Mouse (Mus musculus) midbrain, embryonic 10.5 days (tissue): ENCODE results near the gene Emx2. TPM values are rescaled to one million over a fixed set of nuclear protein-coding genes. Genes with fewer than 3 reads are reported as not detected.

Experiments
- DNase-seq: peaks from one replicate; pipeline ENCODE4 v3.0.0-alpha.2; 2017; ENCODE audit warnings: low spot score
- H3K27ac ChIP-seq: fragments of 300-500 bp; sonication (generic); replicated peaks from 2 replicates; pipeline ENCODE4 v1.5.1; 2016; ENCODE audit warnings: mild to moderate bottlenecking
- H3K27me3 ChIP-seq: fragments of 300-500 bp; sonication (generic); 2 replicates; pipeline ENCODE4 v1.6.1; 2016; ENCODE audit warnings: low read depth, mild to moderate bottlenecking; ENCODE audit not compliant: poor library complexity, severe bottlenecking
- H3K36me3 ChIP-seq: fragments of 300-500 bp; sonication (generic); 2 replicates; pipeline ENCODE4 v1.6.1; 2016; ENCODE audit warnings: mild to moderate bottlenecking, moderate library complexity
- H3K4me1 ChIP-seq: fragments of 300-500 bp; sonication (generic); 2 replicates; pipeline ENCODE4 v1.6.1; 2016
- H3K4me3 ChIP-seq: fragments of 300-500 bp; sonication (generic); 2 replicates; pipeline ENCODE4 v1.5.1; 2016; ENCODE audit warnings: mild to moderate bottlenecking, moderate library complexity
- H3K9me3 ChIP-seq: fragments of 300-500 bp; sonication (generic); replicated peaks from 2 replicates; pipeline ENCODE4 v1.6.1; 2016; ENCODE audit warnings: mild to moderate bottlenecking
- WGBS: fragments of 180-500 bp; shearing (Covaris S2); methylation state at CpG from one replicate; pipeline ENCODE4 v1.1.7; 2016; 5-methylcytosine and 5-hydroxymethylcytosine counted together
- polyA plus RNA-seq: library from polyadenylated mRNA; unstranded; fragments of >200 nt; fragmentation: Nextera tagmentation; extraction: Ambion mirVana; gene quantifications from 2 replicates; pipeline ENCODE4 v1.2.1, GENCODE M21; 2016

Emx2 gene
- polyA plus RNA-seq: 8.7 and 9.2 TPM in 2 replicates

- DNase-seq: peak; percentile 86
- peaks cover 100% of the 10 kb centered on the region for H3K27me3 ChIP-seq
- peak within 1 kb of the TSS; percentile 80 for H3K27ac ChIP-seq
- H3K9me3 ChIP-seq: no peaks in the 10 kb centered on the region
- H3K36me3 ChIP-seq: no peaks in the 10 kb centered on the region
- WGBS: under 1% methylated on average over 57 of the region's 58 CpGs
- H3K4me3 ChIP-seq: peak within 1 kb of the TSS; percentile 63
- H3K4me1 ChIP-seq: peaks cover 47% of the 10 kb centered on the region
These were observed at the start of gene Emx2 for GRCm38 (mm10) chr19:59457951-59458742. Emx2 (plus strand) TSS chr19:59458372.

GRCm38 (mm10) chr19:59414128-59414527 lies 44.0 kb upstream of the Emx2 start:
- DNase-seq: no peak
- Histone ChIP-seq H3K4me1 (peaks cover 6% of the 10 kb centered on the region), H3K36me3 (no peaks in the 10 kb centered on the region), H3K27ac (no peak overlapping the region), H3K4me3 (no peak overlapping the region), H3K27me3 (peaks cover 14% of the 10 kb centered on the region), H3K9me3 (no peaks in the 10 kb centered on the region)
- WGBS: 58% methylated on average over 5 of the region's 5 CpGs

- WGBS: 4% methylated on average over 15 of the region's 15 CpGs
- H3K27ac ChIP-seq: no peak overlapping the region
- peaks cover 17% of the 10 kb centered on the region for H3K4me1 ChIP-seq
- H3K9me3 ChIP-seq: no peaks in the 10 kb centered on the region
- H3K36me3 ChIP-seq: no peaks in the 10 kb centered on the region
- peaks cover 52% of the 10 kb centered on the region for H3K27me3 ChIP-seq
- H3K4me3 ChIP-seq: no peak overlapping the region
- peak; percentile 91 for DNase-seq
These were observed 40.1 kb upstream of the Emx2 start for GRCm38 (mm10) chr19:59418024-59418423.

GRCm38 (mm10) chr19:59418671-59419070 lies 39.5 kb upstream of the Emx2 start:
- DNase-seq: no peak
- peaks cover 54% of the 10 kb centered on the region for H3K27me3 ChIP-seq
- H3K4me1 ChIP-seq: peaks cover 22% of the 10 kb centered on the region
- no peaks in the 10 kb centered on the region for H3K36me3 ChIP-seq
- H3K9me3 ChIP-seq: no peaks in the 10 kb centered on the region
- WGBS: 77% methylated on average over 6 of the region's 6 CpGs
- H3K4me3 ChIP-seq: no peak overlapping the region
- H3K27ac ChIP-seq: no peak overlapping the region

GRCm38 (mm10) chr19:59422393-59422792 lies 35.8 kb upstream of the Emx2 start:
- H3K4me3 ChIP-seq: peak overlapping the region; percentile 48
- peak; percentile 34 for DNase-seq
- no peaks in the 10 kb centered on the region for H3K36me3 ChIP-seq
- H3K27me3 ChIP-seq: peaks cover 54% of the 10 kb centered on the region
- whole genome bisulfite sequencing: 7% methylated on average over 8 of the region's 8 CpGs
- H3K9me3 ChIP-seq: peaks cover 3% of the 10 kb centered on the region; the same call in 1 of the 2 replicates
- peaks cover 24% of the 10 kb centered on the region for H3K4me1 ChIP-seq
- no peak overlapping the region for H3K27ac ChIP-seq

- Histone ChIP-seq H3K27me3 (peaks cover 48% of the 10 kb centered on the region), H3K4me1 (peaks cover 18% of the 10 kb centered on the region), H3K9me3 (peaks cover 10% of the 10 kb centered on the region), H3K4me3 (no peak overlapping the region), H3K36me3 (no peaks in the 10 kb centered on the region), H3K27ac (no peak overlapping the region)
- DNase-seq: no peak
- WGBS: 64% methylated on average over 6 of the region's 6 CpGs
These were observed 34.5 kb upstream of the Emx2 start for GRCm38 (mm10) chr19:59423685-59424084.

GRCm38 (mm10) chr19:59424975-59425374 lies 33.2 kb upstream of the Emx2 start:
- DNase-seq: no peak
- peaks cover 14% of the 10 kb centered on the region for H3K9me3 ChIP-seq
- 87% methylated on average over 7 of the region's 7 CpGs for WGBS
- no peaks in the 10 kb centered on the region for H3K36me3 ChIP-seq
- no peak overlapping the region for H3K27ac ChIP-seq
- H3K27me3 ChIP-seq: peaks cover 35% of the 10 kb centered on the region
- H3K4me1 ChIP-seq: peaks cover 18% of the 10 kb centered on the region
- no peak overlapping the region for H3K4me3 ChIP-seq

GRCm38 (mm10) chr19:59432286-59432685 lies 25.9 kb upstream of the Emx2 start:
- 79% methylated on average over 6 of the region's 6 CpGs for WGBS

GRCm38 (mm10) chr19:59450561-59451135 lies 7.5 kb upstream of the Emx2 start:
- H3K9me3 ChIP-seq: no peaks in the 10 kb centered on the region
- WGBS: 7% methylated on average over 14 of the region's 14 CpGs
- peak overlapping the region; percentile 38 for H3K4me3 ChIP-seq

More at GRCm38 (mm10) chr19:59432286-59432685, 25.9 kb upstream of the Emx2 start:
- Histone ChIP-seq H3K4me1 (no peaks in the 10 kb centered on the region), H3K4me3 (no peak overlapping the region), H3K36me3 (no peaks in the 10 kb centered on the region), H3K27me3 (peaks cover 8% of the 10 kb centered on the region; the same call in 1 of the 2 replicates), H3K9me3 (peaks cover 11% of the 10 kb centered on the region), H3K27ac (no peak overlapping the region)
- no peak for DNase-seq

GRCm38 (mm10) chr19:59451441-59451951 lies 6.7 kb upstream of the Emx2 start:
- no peak overlapping the region; the same call in 1 of the 2 replicates for H3K27ac ChIP-seq
- H3K27me3 ChIP-seq: peaks cover 100% of the 10 kb centered on the region

More at GRCm38 (mm10) chr19:59450561-59451135, 7.5 kb upstream of the Emx2 start:
- H3K4me1 ChIP-seq: peaks cover 17% of the 10 kb centered on the region
- peaks cover 100% of the 10 kb centered on the region for H3K27me3 ChIP-seq
- DNase-seq: no peak
- no peak overlapping the region for H3K27ac ChIP-seq
- no peaks in the 10 kb centered on the region for H3K36me3 ChIP-seq

GRCm38 (mm10) chr19:59452321-59452720 lies 5.9 kb upstream of the Emx2 start:
- no peaks in the 10 kb centered on the region for H3K36me3 ChIP-seq
- H3K27me3 ChIP-seq: peaks cover 100% of the 10 kb centered on the region
- no peak for DNase-seq
- WGBS: 2% methylated on average over 4 of the region's 4 CpGs
- no peak overlapping the region for H3K27ac ChIP-seq
- H3K9me3 ChIP-seq: no peaks in the 10 kb centered on the region
- no peak overlapping the region for H3K4me3 ChIP-seq
- H3K4me1 ChIP-seq: peaks cover 22% of the 10 kb centered on the region

More at GRCm38 (mm10) chr19:59451441-59451951, 6.7 kb upstream of the Emx2 start:
- under 1% methylated on average over 31 of the region's 31 CpGs for WGBS
- no peaks in the 10 kb centered on the region for H3K9me3 ChIP-seq
- peaks cover 21% of the 10 kb centered on the region for H3K4me1 ChIP-seq
- no peaks in the 10 kb centered on the region for H3K36me3 ChIP-seq
- DNase-seq: peak; percentile 69
- H3K4me3 ChIP-seq: peak overlapping the region; percentile 38

- 10% methylated on average over 13 of the region's 13 CpGs for WGBS
- Histone ChIP-seq H3K4me1 (peaks cover 34% of the 10 kb centered on the region), H3K36me3 (no peaks in the 10 kb centered on the region), H3K27me3 (peaks cover 100% of the 10 kb centered on the region), H3K27ac (no peak overlapping the region), H3K4me3 (no peak overlapping the region), H3K9me3 (no peaks in the 10 kb centered on the region)
- DNase-seq: no peak
These were observed 4.6 kb upstream of the Emx2 start for GRCm38 (mm10) chr19:59453591-59453990.

GRCm38 (mm10) chr19:59454196-59454595 lies 4.0 kb upstream of the Emx2 start:
- WGBS: 0% methylated on average over 18 of the region's 18 CpGs
- peaks cover 40% of the 10 kb centered on the region for H3K4me1 ChIP-seq
- H3K36me3 ChIP-seq: no peaks in the 10 kb centered on the region
- DNase-seq: peak; percentile 85
- H3K27ac ChIP-seq: no peak overlapping the region
- H3K27me3 ChIP-seq: peaks cover 100% of the 10 kb centered on the region
- no peak overlapping the region for H3K4me3 ChIP-seq
- H3K9me3 ChIP-seq: no peaks in the 10 kb centered on the region
